Mouse (Mus musculus) G1E (cell line): Measurements from ENCODE around the gene Rrad.

ENCODE experiments used
- CTCF ChIP-seq: IDR thresholded peaks from 2 replicates; pipeline ENCODE4 v1.5.1; 2012; ENCODE audit warnings: low read depth, low read length, inconsistent platforms, mixed read lengths
- GATA1 ChIP-seq: IDR thresholded peaks from 2 replicates; pipeline ENCODE4 v1.6.1; 2012; ENCODE audit warnings: borderline replicate concordance, low read length, inconsistent platforms, mixed read lengths
- GATA2 ChIP-seq: IDR thresholded peaks from 2 replicates; pipeline ENCODE4 v1.6.1; 2012; ENCODE audit warnings: low read depth, low read length, inconsistent platforms, borderline replicate concordance
- POLR2AphosphoS5 ChIP-seq: IDR thresholded peaks from 2 replicates; pipeline ENCODE4 v1.6.1; 2012; ENCODE audit warnings: low read depth, low read length, inconsistent platforms; ENCODE audit not compliant: insufficient replicate concordance
- TAL1 ChIP-seq: conservative IDR thresholded peaks from 2 replicates; pipeline ENCODE4 v1.6.1; 2012; ENCODE audit warnings: low read depth, low read length, inconsistent platforms, mixed read lengths

- TF ChIP-seq CTCF (no peak), GATA1 (no peak), POLR2AphosphoS5 (no peak), GATA2 (no peak), TAL1 (no peak)
Observed at GRCm38 (mm10) chr8:104640241-104640640, 9.1 kb upstream of the Rrad start.
